Mouse (Mus musculus): ENCODE measurements at regions not wholly inside any gene's neighbourhood (a gene's known extent, or its start where the extent isn't known, plus 50 kb on each side); places are given as distances from the start of the nearest gene placed in this dataset.

DNA sequence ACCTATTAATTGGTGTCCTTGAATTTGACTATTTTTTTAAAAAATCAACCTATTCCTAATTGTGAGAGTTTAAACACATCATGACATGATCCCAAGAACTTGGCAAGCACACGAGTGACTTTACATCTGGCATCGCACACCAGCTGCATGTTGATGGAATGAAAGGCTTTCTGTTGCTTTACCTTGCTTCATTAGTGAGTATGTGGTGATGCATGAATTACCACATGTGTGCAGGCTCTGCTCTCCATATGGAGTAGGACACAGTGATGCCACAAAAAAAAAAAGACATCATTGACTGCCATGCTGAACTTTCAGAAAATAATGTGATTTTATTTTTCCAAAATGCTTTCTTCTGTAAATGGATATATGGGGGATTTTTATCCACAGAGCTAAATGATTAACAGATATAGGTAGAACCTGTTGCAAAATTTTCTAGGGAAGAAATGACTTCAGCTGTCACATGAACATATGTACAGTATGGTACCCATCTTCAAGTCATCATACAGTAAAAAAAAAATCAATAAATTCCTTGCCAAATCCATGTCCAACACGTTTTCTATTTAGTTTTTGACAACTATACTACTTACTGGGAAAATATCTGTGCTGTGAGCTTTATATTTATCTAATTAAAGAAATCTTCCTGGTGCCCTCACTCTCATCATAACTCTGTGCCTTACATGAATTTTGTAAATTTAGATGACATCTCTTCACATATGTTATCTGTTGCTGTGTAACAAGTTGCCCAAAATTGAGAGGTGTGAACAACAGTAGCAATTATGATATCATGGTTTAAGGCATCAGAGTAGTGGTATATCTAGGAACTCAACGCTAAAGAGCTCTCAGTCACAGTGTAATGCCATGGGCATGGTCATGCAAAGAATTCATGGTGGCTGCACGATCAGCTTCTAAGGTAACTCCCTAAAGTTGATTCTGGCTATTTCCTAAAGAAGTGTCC lies 84.0 kb upstream of the Arrdc3 start:
- WGBS, result 78% methylated on average over 5 of the region's 5 CpGs
- Histone ChIP-seq H3K27me3 (ENCODE audit: control insufficient read depth, insufficient read depth, low read length) (no peaks in the 10 kb centered on the region), H3K27ac (no peak overlapping the region), H3K36me3 (replicated peaks; ENCODE audit: control insufficient read depth, insufficient read depth) (no peaks in the 10 kb centered on the region), H3K4me3 (replicated peaks; ENCODE audit: low read length) (no peak overlapping the region), H3K9ac (no peak overlapping the region), H3K4me1 (replicated peaks; ENCODE audit: control insufficient read depth, insufficient read depth, low read length) (no peaks in the 10 kb centered on the region), H3K9me3 (ENCODE audit: control insufficient read depth, low read length) (no peaks in the 10 kb centered on the region), H3K4me2 (replicated peaks) (no peak overlapping the region)
- ATAC-seq (ENCODE audit: low FRiP score), result no peak
- no peak for DNase-seq (ENCODE audit: low spot score)

DNA sequence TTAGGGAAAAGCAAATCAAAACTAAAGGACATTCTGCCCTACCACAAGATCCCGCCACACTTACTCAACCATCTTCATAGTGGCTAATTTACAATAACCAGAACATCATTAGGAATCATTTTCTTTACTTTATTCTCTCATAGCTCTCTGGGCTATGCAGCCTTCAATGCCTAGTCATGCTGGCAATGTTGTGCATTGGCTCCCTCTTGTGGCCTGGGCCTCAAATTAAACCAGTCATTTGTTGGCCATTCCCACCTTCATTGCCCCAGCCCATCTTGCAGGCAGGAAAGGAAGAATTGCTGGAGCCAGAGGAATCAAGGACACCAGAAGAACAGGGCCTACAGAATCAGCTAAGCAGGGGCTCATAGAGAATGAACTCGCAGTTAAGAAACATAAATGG lies 77.0 kb upstream of the Arrdc3 start:
- no peak overlapping the region for H3K9ac ChIP-seq
- 44% methylated on average over 2 of the region's 2 CpGs for WGBS
- no peak overlapping the region for H3K27ac ChIP-seq
- no peaks in the 10 kb centered on the region for H3K4me1 ChIP-seq (replicated peaks; ENCODE audit: control insufficient read depth, insufficient read depth, low read length)
- no peaks in the 10 kb centered on the region for H3K9me3 ChIP-seq (ENCODE audit: control insufficient read depth, low read length)
- no peaks in the 10 kb centered on the region for H3K36me3 ChIP-seq (replicated peaks; ENCODE audit: control insufficient read depth, insufficient read depth)
- ATAC-seq (ENCODE audit: low FRiP score) (peak; percentile 71; the same call in 1 of the 2 replicates), DNase-seq (ENCODE audit: low spot score) (peak; percentile 66)
- H3K27me3 ChIP-seq (ENCODE audit: control insufficient read depth, insufficient read depth, low read length), result no peaks in the 10 kb centered on the region
- H3K4me2 ChIP-seq (replicated peaks), result no peak overlapping the region
- no peak overlapping the region for H3K4me3 ChIP-seq (replicated peaks; ENCODE audit: low read length)

DNA sequence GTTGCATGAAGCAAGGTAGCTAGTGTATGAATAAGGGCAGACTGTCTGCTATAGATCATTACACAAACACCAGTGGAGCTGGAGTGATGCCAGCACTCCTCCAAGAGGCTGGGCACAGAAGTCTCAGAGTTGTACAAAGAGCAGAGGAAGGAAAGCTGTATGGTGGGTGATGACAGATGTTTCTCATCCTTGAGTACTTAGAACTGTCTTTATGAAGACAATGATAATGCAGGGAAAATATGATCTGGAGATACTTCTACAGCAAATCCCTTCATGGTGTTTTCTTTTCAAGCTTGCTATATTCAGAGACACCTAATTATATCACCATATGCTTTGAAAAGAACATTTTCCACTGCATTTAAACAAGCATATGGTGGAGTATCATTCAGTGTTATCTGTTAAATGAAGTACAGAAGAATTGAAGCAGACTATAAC lies 56.1 kb upstream of the Arrdc3 start:
- DNase-seq (ENCODE audit: low spot score), result peak; percentile 26
- Histone ChIP-seq H3K27ac (no peak overlapping the region), H3K9ac (no peak overlapping the region)

More for the DNA sequence above, 56.1 kb upstream of the Arrdc3 start:
- 0 out of 2 replicates have a peak, but pooled peaks have one; percentile 40 for ATAC-seq (ENCODE audit: low FRiP score)
- H3K4me2 ChIP-seq (replicated peaks), result no peak overlapping the region
- no peaks in the 10 kb centered on the region for H3K36me3 ChIP-seq (replicated peaks; ENCODE audit: control insufficient read depth, insufficient read depth)
- no peak overlapping the region for H3K4me3 ChIP-seq (replicated peaks; ENCODE audit: low read length)
- H3K4me1 ChIP-seq (replicated peaks; ENCODE audit: control insufficient read depth, insufficient read depth, low read length), result no peaks in the 10 kb centered on the region
- H3K9me3 ChIP-seq (ENCODE audit: control insufficient read depth, low read length), result no peaks in the 10 kb centered on the region
- no peaks in the 10 kb centered on the region for H3K27me3 ChIP-seq (ENCODE audit: control insufficient read depth, insufficient read depth, low read length)
